Mouse (Mus musculus): ENCODE data around the gene Hoxa7. TPM values are rescaled to one million over a fixed set of nuclear protein-coding genes. Genes with fewer than 3 reads are reported as not detected.

The Hoxa7 gene
- polyA plus RNA-seq, 1 experiment, result 0.10 TPM

- TF ChIP-seq CTCF (IDR thresholded peaks at IDR 0.05; ENCODE audit: borderline replicate concordance, extremely low read depth, insufficient read depth, insufficient read length) (no peak), POLR2A (IDR thresholded peaks at IDR 0.05; ENCODE audit: borderline replicate concordance, extremely low read depth, insufficient read depth, insufficient read length, poor library complexity, severe bottlenecking) (no peak)
- DNase-seq (ENCODE audit: low read depth), result no peak
Observed at GRCm38 (mm10) chr6:52244471-52245039, 22.9 kb upstream of the Hoxa7 start.

GRCm38 (mm10) chr6:52243681-52244121, 22.0 kb upstream of the Hoxa7 start:
- DNase-seq (ENCODE audit: low read depth), result no peak
- no peak for TF ChIP-seq CTCF (IDR thresholded peaks at IDR 0.05; ENCODE audit: borderline replicate concordance, extremely low read depth, insufficient read depth, insufficient read length)
- no peak for TF ChIP-seq POLR2A (IDR thresholded peaks at IDR 0.05; ENCODE audit: borderline replicate concordance, extremely low read depth, insufficient read depth, insufficient read length, poor library complexity, severe bottlenecking)

GRCm38 (mm10) chr6:52242801-52243332, 21.2 kb upstream of the Hoxa7 start:
- TF ChIP-seq POLR2A (IDR thresholded peaks at IDR 0.05; ENCODE audit: borderline replicate concordance, extremely low read depth, insufficient read depth, insufficient read length, poor library complexity, severe bottlenecking) (no peak), CTCF (IDR thresholded peaks at IDR 0.05; ENCODE audit: borderline replicate concordance, extremely low read depth, insufficient read depth, insufficient read length) (no peak)
- no peak for DNase-seq (ENCODE audit: low read depth)

GRCm38 (mm10) chr6:52241001-52241621, 19.5 kb upstream of the Hoxa7 start:
- no peak for DNase-seq (ENCODE audit: low read depth)
- TF ChIP-seq POLR2A (IDR thresholded peaks at IDR 0.05; ENCODE audit: borderline replicate concordance, extremely low read depth, insufficient read depth, insufficient read length, poor library complexity, severe bottlenecking) (no peak), CTCF (IDR thresholded peaks at IDR 0.05; ENCODE audit: borderline replicate concordance, extremely low read depth, insufficient read depth, insufficient read length) (no peak)

- no peak for TF ChIP-seq POLR2A (IDR thresholded peaks at IDR 0.05; ENCODE audit: borderline replicate concordance, extremely low read depth, insufficient read depth, insufficient read length, poor library complexity, severe bottlenecking)
- TF ChIP-seq CTCF (IDR thresholded peaks at IDR 0.05; ENCODE audit: borderline replicate concordance, extremely low read depth, insufficient read depth, insufficient read length), result peak; percentile 87
- DNase-seq (ENCODE audit: low read depth), result peak; percentile 82
Observed at GRCm38 (mm10) chr6:52240389-52241000, 18.8 kb upstream of the Hoxa7 start, which contains the start of gene Hoxa10. TSS of gene Hoxa10 (minus strand) at chr6:52240854.

- TF ChIP-seq CTCF (IDR thresholded peaks at IDR 0.05; ENCODE audit: borderline replicate concordance, extremely low read depth, insufficient read depth, insufficient read length), result no peak
- no peak for TF ChIP-seq POLR2A (IDR thresholded peaks at IDR 0.05; ENCODE audit: borderline replicate concordance, extremely low read depth, insufficient read depth, insufficient read length, poor library complexity, severe bottlenecking)
- DNase-seq (ENCODE audit: low read depth), result no peak
Observed at GRCm38 (mm10) chr6:52239625-52240388, 18.2 kb upstream of the Hoxa7 start.

GRCm38 (mm10) chr6:52238976-52239375, 17.3 kb upstream of the Hoxa7 start:
- no peak for DNase-seq (ENCODE audit: low read depth)
- TF ChIP-seq POLR2A (IDR thresholded peaks at IDR 0.05; ENCODE audit: borderline replicate concordance, extremely low read depth, insufficient read depth, insufficient read length, poor library complexity, severe bottlenecking) (no peak), CTCF (IDR thresholded peaks at IDR 0.05; ENCODE audit: borderline replicate concordance, extremely low read depth, insufficient read depth, insufficient read length) (no peak)

GRCm38 (mm10) chr6:52238155-52238545, 16.5 kb upstream of the Hoxa7 start:
- TF ChIP-seq CTCF (IDR thresholded peaks at IDR 0.05; ENCODE audit: borderline replicate concordance, extremely low read depth, insufficient read depth, insufficient read length) (no peak), POLR2A (IDR thresholded peaks at IDR 0.05; ENCODE audit: borderline replicate concordance, extremely low read depth, insufficient read depth, insufficient read length, poor library complexity, severe bottlenecking) (no peak)
- no peak for DNase-seq (ENCODE audit: low read depth)

- no peak for DNase-seq (ENCODE audit: low read depth)
- TF ChIP-seq CTCF (IDR thresholded peaks at IDR 0.05; ENCODE audit: borderline replicate concordance, extremely low read depth, insufficient read depth, insufficient read length), result no peak
Observed at GRCm38 (mm10) chr6:52237346-52238154, 15.9 kb upstream of the Hoxa7 start.

- TF ChIP-seq CTCF (IDR thresholded peaks at IDR 0.05; ENCODE audit: borderline replicate concordance, extremely low read depth, insufficient read depth, insufficient read length) (no peak), POLR2A (IDR thresholded peaks at IDR 0.05; ENCODE audit: borderline replicate concordance, extremely low read depth, insufficient read depth, insufficient read length, poor library complexity, severe bottlenecking) (no peak)
- DNase-seq (ENCODE audit: low read depth), result no peak
Observed at GRCm38 (mm10) chr6:52236806-52237205, 15.2 kb upstream of the Hoxa7 start.
